Mouse (Mus musculus): ENCODE results near the gene Dnmt3l.
"Not testable (repeated sequence)": the region's sequence is repeated elsewhere in the genome, so short reads cannot be mapped to it uniquely, and the experiment has no call there.

The Dnmt3l gene

GRCm38 (mm10) chr10:78016366-78016765 is 25.4 kb upstream of the Dnmt3l start:
- CTCF ChIA-PET: interaction anchor here in 3 of 4 experiments (0.5 to 1.5 kb wide), 11 partner anchors 10 to 388 kb away, joined by 3 to 9 read pairs (median 3); no protein-coding TSS in a partner anchor
- POLR2A ChIA-PET: interaction anchor here in 3 of 4 experiments (0.8 to 2.0 kb wide), 12 partner anchors 10 to 146 kb away, joined by 3 to 8 read pairs (median 4); partner anchors contain the start of genes Icosl (in 2 of the 3), 1810043G02Rik (in 1 of the 3) and Dnmt3l (in 1 of the 3)

GRCm38 (mm10) chr10:78018797-78019203 is 22.9 kb upstream of the Dnmt3l start:
- ChIA-PET POLR2A (interaction anchor here in 3 of 4 experiments (0.7 to 3.1 kb wide), 17 partner anchors 8 to 163 kb away, joined by 3 to 31 read pairs (median 5); partner anchors contain the start of gene Pfkl (in 3 of the 3)), CTCF (interaction anchor here (0.6 to 2.8 kb wide), 48 partner anchors 8 to 377 kb away, joined by 3 to 22 read pairs (median 4); partner anchors contain the start of genes Pfkl (in 3 of the 4), Dnmt3l (in 1 of the 4) and Pwp2 (in 1 of the 4))

GRCm38 (mm10) chr10:78019291-78019690 is 22.5 kb upstream of the Dnmt3l start:
- POLR2A ChIA-PET: interaction anchor here in 3 of 4 experiments (0.6 to 3.1 kb wide), 19 partner anchors 8 to 162 kb away, joined by 3 to 31 read pairs (median 4); partner anchors contain the start of genes Pfkl (in 3 of the 3) and Icosl (in 1 of the 3)
- CTCF ChIA-PET: interaction anchor here (0.6 to 2.8 kb wide), 43 partner anchors 8 to 1862 kb away, joined by 3 to 22 read pairs (median 4); partner anchors contain the start of genes Pfkl (in 3 of the 4) and Dnmt3l (in 1 of the 4)

- CTCF ChIA-PET: interaction anchor here in 2 of 4 experiments (0.6 to 2.8 kb wide), 11 partner anchors 10 to 1861 kb away, joined by 3 to 22 read pairs (median 8); partner anchors contain the start of gene Pfkl (in 1 of the 2)
- POLR2A ChIA-PET: interaction anchor here in 2 of 4 experiments (0.6 to 3.1 kb wide), 11 partner anchors 8 to 151 kb away, joined by 3 to 31 read pairs (median 5); partner anchors contain the start of genes Pfkl (in 2 of the 2) and Icosl (in 1 of the 2)
These were observed 21.8 kb upstream of the Dnmt3l start for GRCm38 (mm10) chr10:78019984-78020383.

GRCm38 (mm10) chr10:78025453-78025852 is 16.3 kb upstream of the Dnmt3l start:
- CTCF ChIA-PET: not testable (repeated sequence)
- POLR2A ChIA-PET: interaction anchor here in 1 of 4 experiments (1.5 kb wide), 1 partner anchor 12 kb away, joined by 6 read pairs; no protein-coding TSS in a partner anchor

- CTCF ChIA-PET: interaction anchor here in 3 of 4 experiments (0.6 to 3.5 kb wide), 18 partner anchors 9 to 183 kb away, joined by 3 to 36 read pairs (median 4); partner anchors contain the start of genes Icosl (in 2 of the 3), Pfkl (in 2 of the 3) and Aire (in 1 of the 3)
- POLR2A ChIA-PET: interaction anchor here in 3 of 4 experiments (0.8 to 3.4 kb wide), 20 partner anchors 9 to 398 kb away, joined by 3 to 10 read pairs (median 4); partner anchors contain the start of genes Pfkl (in 2 of the 3) and Icosl (in 1 of the 3)
These were observed 13.6 kb upstream of the Dnmt3l start for GRCm38 (mm10) chr10:78028129-78028528.

GRCm38 (mm10) chr10:78029080-78029479 is 12.7 kb upstream of the Dnmt3l start:
- ChIA-PET POLR2A (interaction anchor here in 3 of 4 experiments (0.6 to 3.4 kb wide), 14 partner anchors 10 to 397 kb away, joined by 3 to 10 read pairs (median 4); partner anchors contain the start of gene Pfkl (in 1 of the 3)), CTCF (interaction anchor here in 3 of 4 experiments (0.8 to 3.5 kb wide), 10 partner anchors 10 to 182 kb away, joined by 3 to 36 read pairs (median 4); no protein-coding TSS in a partner anchor)

- ChIA-PET CTCF (interaction anchor here in 1 of 4 experiments (1.0 to 2.2 kb wide), 5 partner anchors 10 to 132 kb away, joined by 3 to 11 read pairs (median 4); partner anchors contain the start of gene Pfkl), POLR2A (interaction anchor here in 2 of 4 experiments (0.6 to 1.9 kb wide), 3 partner anchors 10 to 25 kb away, joined by 3 to 10 read pairs (median 6); partner anchors contain the start of gene Pfkl (in 1 of the 2))
These were observed 9.8 kb upstream of the Dnmt3l start for GRCm38 (mm10) chr10:78031987-78032386.

GRCm38 (mm10) chr10:78037139-78037538 is 4.6 kb upstream of the Dnmt3l start:
- CTCF ChIA-PET: interaction anchor here in 3 of 4 experiments (1.0 to 2.2 kb wide), 6 partner anchors 18 to 133 kb away, joined by 3 to 14 read pairs (median 4); partner anchors contain the start of genes D10Jhu81e (in 1 of the 3) and Pfkl (in 1 of the 3)
- POLR2A ChIA-PET: interaction anchor here in 3 of 4 experiments (0.6 to 3.2 kb wide), 20 partner anchors 10 to 147 kb away, joined by 3 to 15 read pairs (median 4); partner anchors contain the start of genes D10Jhu81e (in 1 of the 3), Icosl (in 1 of the 3), Pfkl (in 1 of the 3) and Pwp2 (in 1 of the 3)

GRCm38 (mm10) chr10:78042096-78042495 is 349 bp downstream of the Dnmt3l start:
- ChIA-PET CTCF (interaction anchor here in 3 of 4 experiments (0.6 to 1.5 kb wide), 7 partner anchors 9 to 583 kb away, joined by 3 to 4 read pairs (median 3); partner anchors contain the start of gene Pfkl (in 1 of the 3)), POLR2A (interaction anchor here in 3 of 4 experiments (0.8 to 1.5 kb wide), 10 partner anchors 9 to 143 kb away, joined by 3 to 5 read pairs (median 3); partner anchors contain the start of genes Icosl (in 2 of the 3) and Pwp2 (in 1 of the 3))

GRCm38 (mm10) chr10:78042697-78043405 is 1.1 kb downstream of the Dnmt3l start:
- ChIA-PET CTCF (interaction anchor here in 3 of 4 experiments (0.6 to 1.5 kb wide), 11 partner anchors 10 to 120 kb away, joined by 3 to 7 read pairs (median 3); partner anchors contain the start of genes Icosl (in 1 of the 3) and Pfkl (in 1 of the 3)), POLR2A (interaction anchor here in 3 of 4 experiments (0.8 to 1.5 kb wide), 10 partner anchors 9 to 142 kb away, joined by 3 to 5 read pairs (median 3); partner anchors contain the start of genes Icosl (in 2 of the 3) and Pwp2 (in 1 of the 3))

GRCm38 (mm10) chr10:78043406-78043836 is 1.7 kb downstream of the Dnmt3l start, which contains the start of gene Aire:
Gene Aire, minus strand, starts transcription at chr10:78043610.
- ChIA-PET CTCF (interaction anchor here in 2 of 4 experiments (0.6 to 1.5 kb wide), 7 partner anchors 15 to 119 kb away, joined by 3 to 7 read pairs (median 3); partner anchors contain the start of genes Icosl (in 1 of the 2) and Pfkl (in 1 of the 2)), POLR2A (interaction anchor here in 1 of 4 experiments (0.8 kb wide), 1 partner anchor 13 kb away, joined by 5 read pairs; no protein-coding TSS in a partner anchor)

- ChIA-PET CTCF (interaction anchor here in 1 of 4 experiments (0.5 kb wide), 1 partner anchor 1979 kb away, joined by 4 read pairs; no protein-coding TSS in a partner anchor), POLR2A (no interaction called here)
These were observed 2.8 kb downstream of the Dnmt3l start for GRCm38 (mm10) chr10:78044531-78044930.

GRCm38 (mm10) chr10:78046388-78046787 is 4.6 kb downstream of the Dnmt3l start:
- ChIA-PET CTCF (interaction anchor here in 1 of 4 experiments (1.2 kb wide), 1 partner anchor 89 kb away, joined by 3 read pairs; no protein-coding TSS in a partner anchor), POLR2A (interaction anchor here in 2 of 4 experiments (1.1 kb wide), 2 partner anchors 9 to 13 kb away, joined by 3 to 4 read pairs; no protein-coding TSS in a partner anchor)

- ChIA-PET POLR2A (interaction anchor here in 3 of 4 experiments (0.6 to 1.5 kb wide), 10 partner anchors 9 to 318 kb away, joined by 3 to 7 read pairs (median 4); no protein-coding TSS in a partner anchor), CTCF (no interaction called here)
These were observed 6.4 kb downstream of the Dnmt3l start for GRCm38 (mm10) chr10:78048061-78048730.

- ChIA-PET CTCF (interaction anchor here in 1 of 4 experiments (0.9 kb wide), 1 partner anchor 31 kb away, joined by 3 read pairs; no protein-coding TSS in a partner anchor), POLR2A (interaction anchor here (1.0 to 1.2 kb wide), 7 partner anchors 8 to 77 kb away, joined by 3 to 4 read pairs (median 4); partner anchors contain the start of gene Icosl (in 1 of the 4))
These were observed 7.8 kb downstream of the Dnmt3l start for GRCm38 (mm10) chr10:78049519-78050035.
